Mouse (Mus musculus): ENCODE measurements around the gene Sar1b.

DNA sequence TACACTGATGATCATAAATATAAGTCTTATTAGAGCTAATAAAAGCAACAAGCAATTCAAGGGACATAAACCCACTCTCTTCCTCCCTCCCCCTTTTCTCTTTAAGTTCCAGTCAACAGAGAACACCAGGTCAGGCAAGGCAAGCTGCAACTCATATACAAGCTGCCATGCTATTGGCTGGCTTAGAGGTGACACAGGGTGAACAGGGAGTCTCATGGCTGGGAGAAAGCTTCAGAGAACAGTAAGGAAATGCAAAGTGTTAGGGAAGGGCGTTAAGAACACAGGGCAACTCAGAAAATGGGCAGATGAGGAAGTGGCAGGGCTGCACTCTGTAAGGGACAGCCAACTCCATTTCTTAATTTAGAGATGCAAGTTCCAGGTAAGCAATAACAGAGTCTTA lies 30.6 kb upstream of the Sar1b start:
- TF ChIP-seq CTCF (IDR thresholded peaks at IDR 0.05) (no peak), POLR2A (IDR thresholded peaks at IDR 0.05; ENCODE audit: insufficient read depth, low read depth, low read length) (no peak)

Measured in heart, adult 2 months (tissue).